Mouse (Mus musculus) heart, embryonic 15.5 days (tissue): ENCODE data around the gene Spag7. TPM values are rescaled to one million over a fixed set of nuclear protein-coding genes. Genes with fewer than 3 reads are reported as not detected.

Source experiments
- ATAC-seq: fragments of 200-750 bp; cut with Nextera tagmentation; replicated peaks from 2 replicates; pipeline ENCODE4 v1.8.0; 2017; ENCODE audit warnings: low read depth, moderate TSS enrichment; ENCODE audit not compliant: insufficient number of reproducible peaks, insufficient read depth, low FRiP score
- H3K27ac ChIP-seq: fragments of 300-500 bp; sonication (generic); 2 replicates; pipeline ENCODE4 v1.5.1; 2015; ENCODE audit warnings: mild to moderate bottlenecking, inconsistent platforms
- H3K27me3 ChIP-seq: fragments of 300-500 bp; sonication (generic); 2 replicates; pipeline ENCODE4 v1.6.1; 2015; ENCODE audit warnings: inconsistent platforms
- H3K36me3 ChIP-seq: fragments of 300-500 bp; sonication (generic); 2 replicates; pipeline ENCODE4 v1.6.1; 2015; ENCODE audit warnings: mild to moderate bottlenecking, inconsistent platforms
- H3K4me1 ChIP-seq: fragments of 300-500 bp; sonication (generic); replicated peaks from 2 replicates; pipeline ENCODE4 v1.6.1; 2015; ENCODE audit warnings: inconsistent platforms
- H3K4me2 ChIP-seq: fragments of 300-500 bp; sonication (generic); 2 replicates; pipeline ENCODE4 v1.6.1; 2015; ENCODE audit warnings: inconsistent platforms, mild to moderate bottlenecking, moderate library complexity
- H3K4me3 ChIP-seq: fragments of 300-500 bp; sonication (generic); 2 replicates; pipeline ENCODE4 v1.5.1; 2015; ENCODE audit warnings: mild to moderate bottlenecking, inconsistent platforms
- H3K9ac ChIP-seq: fragments of 300-500 bp; sonication (generic); 2 replicates; pipeline ENCODE4 v1.6.1; 2015; ENCODE audit warnings: mild to moderate bottlenecking, inconsistent platforms
- H3K9me3 ChIP-seq: fragments of 300-500 bp; sonication (generic); replicated peaks from 2 replicates; pipeline ENCODE4 v1.6.1; 2016; ENCODE audit warnings: inconsistent platforms
- WGBS: fragments of 180-500 bp; shearing (Covaris S2); methylation state at CpG from one replicate; pipeline ENCODE4 v1.1.7; 2015; ENCODE audit warnings: mixed read lengths; 5-methylcytosine and 5-hydroxymethylcytosine counted together
- polyA plus RNA-seq: library from polyadenylated mRNA; unstranded; fragments of >200 nt; fragmentation: Nextera tagmentation; extraction: Ambion mirVana; gene quantifications from 2 replicates; pipeline ENCODE4 v1.2.1, GENCODE M21; 2015

Spag7 gene
- polyA plus RNA-seq, 1 experiment from 2014 or later: 168 TPM

GRCm38 (mm10) chr11:70699722-70700556 lies 30.7 kb upstream of the Spag7 start, which contains the start of the genes Inca1 and Kif1c:
Inca1 (minus strand) TSS chr11:70700155.
Kif1c (plus strand) TSS chr11:70700548.
- Histone ChIP-seq H3K9ac (peak within 1 kb of the TSS; percentile 98), H3K9me3 (no peaks in the 10 kb centered on the region), H3K27ac (peak within 1 kb of the TSS; percentile 96), H3K4me2 (peak within 1 kb of the TSS; percentile 89), H3K4me3 (peak within 1 kb of the TSS; percentile 91), H3K27me3 (no peaks in the 10 kb centered on the region), H3K4me1 (peaks cover 35% of the 10 kb centered on the region), H3K36me3 (peaks cover 19% of the 10 kb centered on the region)
- peak; percentile 88 for ATAC-seq
- WGBS: under 1% methylated on average over 69 of the region's 69 CpGs

GRCm38 (mm10) chr11:70699051-70699450 lies 29.8 kb upstream of the Spag7 start:
- no peak overlapping the region for H3K4me3 ChIP-seq
- no peak for ATAC-seq

GRCm38 (mm10) chr11:70697376-70697775 lies 28.2 kb upstream of the Spag7 start:
- no peaks in the 10 kb centered on the region for H3K36me3 ChIP-seq
- peaks cover 19% of the 10 kb centered on the region for H3K4me1 ChIP-seq
- H3K4me2 ChIP-seq: no peak overlapping the region
- no peak overlapping the region for H3K4me3 ChIP-seq
- H3K27ac ChIP-seq: no peak overlapping the region
- 78% methylated on average over 3 of the region's 3 CpGs for WGBS
- H3K9me3 ChIP-seq: no peaks in the 10 kb centered on the region
- no peak for ATAC-seq
- H3K27me3 ChIP-seq: no peaks in the 10 kb centered on the region
- H3K9ac ChIP-seq: no peak overlapping the region

More at GRCm38 (mm10) chr11:70699051-70699450, 29.8 kb upstream of the Spag7 start:
- no peaks in the 10 kb centered on the region for H3K27me3 ChIP-seq
- peaks cover 10% of the 10 kb centered on the region for H3K36me3 ChIP-seq
- no peak overlapping the region for H3K4me2 ChIP-seq
- WGBS: 84% methylated on average over 2 of the region's 2 CpGs
- no peak overlapping the region for H3K27ac ChIP-seq
- H3K9me3 ChIP-seq: no peaks in the 10 kb centered on the region
- no peak overlapping the region for H3K9ac ChIP-seq
- H3K4me1 ChIP-seq: peaks cover 35% of the 10 kb centered on the region

- no peak overlapping the region for H3K27ac ChIP-seq
- H3K9ac ChIP-seq: no peak overlapping the region
- H3K4me1 ChIP-seq: peaks cover 6% of the 10 kb centered on the region
- no peaks in the 10 kb centered on the region for H3K27me3 ChIP-seq
- no peak overlapping the region for H3K4me3 ChIP-seq
- WGBS: 50% methylated on average over 3 of the region's 3 CpGs
- H3K4me2 ChIP-seq: no peak overlapping the region
- H3K36me3 ChIP-seq: no peaks in the 10 kb centered on the region
- no peak for ATAC-seq
- H3K9me3 ChIP-seq: no peaks in the 10 kb centered on the region
These were observed 24.3 kb upstream of the Spag7 start for GRCm38 (mm10) chr11:70693504-70693903.

- 37% methylated on average over 4 of the region's 4 CpGs for WGBS
- H3K4me1 ChIP-seq: peaks cover 22% of the 10 kb centered on the region
- no peak overlapping the region for H3K9ac ChIP-seq
- no peaks in the 10 kb centered on the region for H3K9me3 ChIP-seq
- H3K4me3 ChIP-seq: no peak overlapping the region
- no peak overlapping the region for H3K4me2 ChIP-seq
- H3K36me3 ChIP-seq: peaks cover 11% of the 10 kb centered on the region; the same call in 1 of the 2 replicates
- no peaks in the 10 kb centered on the region for H3K27me3 ChIP-seq
- ATAC-seq: no peak
- no peak overlapping the region for H3K27ac ChIP-seq
These were observed 20.4 kb upstream of the Spag7 start for GRCm38 (mm10) chr11:70689578-70689977.

- Histone ChIP-seq H3K4me3 (peak overlapping the region; percentile 74), H3K4me2 (peak overlapping the region; percentile 90), H3K36me3 (peaks cover 23% of the 10 kb centered on the region), H3K27me3 (no peaks in the 10 kb centered on the region), H3K9me3 (no peaks in the 10 kb centered on the region), H3K4me1 (peaks cover 22% of the 10 kb centered on the region), H3K9ac (peak overlapping the region; percentile 80), H3K27ac (peak overlapping the region; percentile 90)
- no peak for ATAC-seq
- 15% methylated on average over 8 of the region's 8 CpGs for WGBS
These were observed 19.2 kb upstream of the Spag7 start for GRCm38 (mm10) chr11:70688372-70688771.

GRCm38 (mm10) chr11:70687601-70688199 lies 18.5 kb upstream of the Spag7 start, which contains the start of gene Camta2:
Camta2 (minus strand) TSS chr11:70688105.
- peak within 1 kb of the TSS; percentile 74 for H3K4me3 ChIP-seq
- peak within 1 kb of the TSS; percentile 90 for H3K4me2 ChIP-seq
- no peaks in the 10 kb centered on the region for H3K9me3 ChIP-seq
- peaks cover 22% of the 10 kb centered on the region for H3K4me1 ChIP-seq
- peak; percentile 91 for ATAC-seq
- peaks cover 30% of the 10 kb centered on the region for H3K36me3 ChIP-seq
- peak within 1 kb of the TSS; percentile 90 for H3K27ac ChIP-seq
- peak within 1 kb of the TSS; percentile 80 for H3K9ac ChIP-seq
- no peaks in the 10 kb centered on the region for H3K27me3 ChIP-seq
- WGBS: under 1% methylated on average over 55 of the region's 55 CpGs

GRCm38 (mm10) chr11:70686901-70687566 lies 17.8 kb upstream of the Spag7 start:
- Histone ChIP-seq H3K27me3 (no peaks in the 10 kb centered on the region), H3K9ac (peak overlapping the region; percentile 80), H3K4me1 (peaks cover 26% of the 10 kb centered on the region), H3K36me3 (peaks cover 34% of the 10 kb centered on the region), H3K27ac (peak overlapping the region; percentile 90), H3K4me3 (peak overlapping the region; percentile 74), H3K4me2 (peak overlapping the region; percentile 90), H3K9me3 (no peaks in the 10 kb centered on the region)
- ATAC-seq: peak; percentile 51
- WGBS: 2% methylated on average over 16 of the region's 16 CpGs

- WGBS: 85% methylated on average over 5 of the region's 5 CpGs
- H3K36me3 ChIP-seq: peaks cover 54% of the 10 kb centered on the region
- no peak for ATAC-seq
- H3K4me2 ChIP-seq: no peak overlapping the region
- H3K27me3 ChIP-seq: no peaks in the 10 kb centered on the region
- H3K9ac ChIP-seq: no peak overlapping the region
- peaks cover 23% of the 10 kb centered on the region for H3K4me1 ChIP-seq
- no peak overlapping the region for H3K4me3 ChIP-seq
- no peak overlapping the region for H3K27ac ChIP-seq
- H3K9me3 ChIP-seq: no peaks in the 10 kb centered on the region
These were observed 14.4 kb upstream of the Spag7 start for GRCm38 (mm10) chr11:70683640-70684039.

GRCm38 (mm10) chr11:70681897-70682581 lies 12.8 kb upstream of the Spag7 start:
- Histone ChIP-seq H3K4me1 (peaks cover 15% of the 10 kb centered on the region), H3K4me2 (peak overlapping the region; percentile 7; the same call in 1 of the 2 replicates), H3K36me3 (peaks cover 58% of the 10 kb centered on the region), H3K27me3 (no peaks in the 10 kb centered on the region), H3K4me3 (no peak overlapping the region), H3K9ac (no peak overlapping the region; the same call in 1 of the 2 replicates), H3K9me3 (no peaks in the 10 kb centered on the region), H3K27ac (no peak overlapping the region)
- WGBS: 28% methylated on average over 11 of the region's 11 CpGs
- ATAC-seq: 0 out of 2 replicates have a peak, but pooled peaks have one; percentile 17
